Mouse (Mus musculus): ENCODE measurements around the gene Lce1b. TPM values are rescaled to one million over a fixed set of nuclear protein-coding genes. Genes with fewer than 3 reads are reported as not detected.

The Lce1b gene
- polyA plus RNA-seq (2015; fragmentation: Nextera tagmentation; extraction: Ambion mirVana) = 4.4 TPM in 1 of 2 replicates, not detected in the other

DNA sequence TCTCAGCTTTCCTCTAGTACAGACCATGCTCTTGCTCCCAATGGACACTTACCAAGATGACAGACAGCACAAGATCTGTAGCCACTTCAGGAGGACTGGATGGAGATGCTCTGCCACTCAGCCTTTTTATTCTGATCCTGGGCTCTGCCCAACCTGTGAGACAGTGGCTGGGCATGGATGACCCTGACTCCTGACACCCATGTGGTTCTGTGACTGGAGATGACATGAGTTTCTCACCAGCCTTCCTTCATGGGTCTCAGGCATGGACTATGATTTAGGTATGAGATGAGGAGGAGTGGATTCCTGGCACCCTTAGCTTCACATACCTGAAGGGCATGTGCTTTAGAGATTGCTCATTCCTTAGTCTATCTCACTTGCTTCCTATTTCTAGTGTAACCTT is at the start of gene Lce1b:
Gene Lce1b (minus strand): TSS at position 101 of the 400 bp plus-strand sequence.

DNA sequence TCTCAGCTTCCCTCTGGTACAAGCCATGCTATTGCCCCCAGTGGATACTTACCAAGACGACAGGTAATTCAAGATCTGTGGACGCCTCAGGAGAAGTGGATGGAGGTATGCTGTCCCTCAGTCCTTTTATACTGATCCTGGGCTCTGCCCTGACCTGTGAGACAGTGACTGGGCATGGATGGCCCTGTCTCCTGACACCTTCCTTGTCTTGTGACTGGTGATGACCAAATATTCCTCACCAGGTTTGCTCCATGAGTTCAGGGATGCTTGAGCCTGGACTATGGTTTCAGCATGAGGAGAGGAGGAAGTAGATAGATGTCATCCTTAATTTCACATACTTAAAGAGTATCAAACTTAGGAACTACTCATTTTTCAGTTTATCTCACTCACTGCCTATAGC is 30.4 kb upstream of the Lce1b start, which contains the start of gene Lce1d:
Gene Lce1d (minus strand): TSS at position 101 of the 400 bp plus-strand sequence.

DNA sequence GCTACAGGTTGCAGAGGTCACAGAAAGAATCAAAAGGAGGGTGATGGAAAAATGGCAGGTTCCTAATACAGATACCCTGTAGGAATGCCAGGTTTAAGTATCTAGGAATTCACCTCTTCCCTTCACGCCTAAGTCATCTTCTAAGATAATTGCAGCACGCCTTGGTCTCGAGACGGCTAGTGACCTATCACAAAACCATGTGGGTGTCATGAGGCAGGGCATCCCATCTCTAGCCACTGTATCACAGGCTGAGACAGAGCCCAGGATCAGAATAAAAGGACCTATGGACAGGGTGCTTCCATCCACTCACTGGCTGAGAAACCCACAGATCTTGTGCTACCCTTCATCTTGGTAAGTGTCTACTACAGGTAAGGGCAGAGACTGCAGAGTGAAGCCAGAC is 22.2 kb upstream of the Lce1b start, which contains the start of gene Lce1c:
Gene Lce1c (plus strand): TSS at position 301 of the 400 bp plus-strand sequence.

GRCm38 (mm10) chr3:92670215-92670614 is 13.5 kb upstream of the Lce1b start, which contains the start of gene Lce1a2:
TSS of gene Lce1a2 (minus strand) at chr3:92670315.

GRCm38 (mm10) chr3:92648207-92648606 is 8.5 kb downstream of the Lce1b start, which contains the start of gene Lce1a1:
TSS of gene Lce1a1 (minus strand) at chr3:92648307.

DNA sequence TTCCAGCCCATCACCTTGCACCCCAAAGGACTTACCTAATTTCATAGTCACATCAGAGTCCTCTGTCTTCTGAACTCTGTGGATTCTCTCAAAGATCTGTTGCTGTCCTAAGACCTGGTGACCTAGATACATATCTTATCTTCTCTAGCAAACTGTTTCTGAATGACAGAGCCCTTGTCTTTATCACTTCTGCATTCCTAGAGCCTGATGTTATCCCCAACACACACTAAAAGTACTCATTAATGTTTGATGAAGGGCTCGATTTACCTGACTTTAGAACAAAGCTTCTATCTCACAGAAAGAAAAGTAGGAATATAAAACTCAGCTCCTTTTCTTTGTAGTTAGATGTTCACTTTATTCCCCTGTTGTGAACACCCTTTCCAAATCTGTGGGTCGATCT is 35.2 kb downstream of the Lce1b start, which contains the start of gene Lce6a:
Gene Lce6a (minus strand): TSS at position 101 of the 400 bp plus-strand sequence.

DNA sequence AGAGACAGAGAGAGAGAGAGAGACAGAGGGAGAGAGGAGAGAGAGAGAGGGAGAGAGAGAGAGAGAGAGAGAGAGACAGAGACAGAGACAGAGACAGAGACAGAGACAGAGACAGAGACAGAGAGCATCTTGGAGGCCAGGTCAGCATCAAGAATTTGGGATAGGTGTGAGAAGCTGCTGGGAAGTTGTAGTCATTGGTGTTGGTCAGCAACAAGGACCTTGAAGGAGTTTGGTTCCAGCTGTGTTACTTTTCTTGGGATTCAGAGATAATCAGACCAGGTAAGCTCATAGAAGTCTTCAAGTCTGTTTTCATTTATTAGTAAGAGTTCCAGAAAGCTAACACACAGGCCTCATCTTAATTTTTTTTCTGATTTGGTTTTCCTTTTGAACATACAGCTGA is 49.3 kb downstream of the Lce1b start, which contains the start of gene 2210017I01Rik:
Gene 2210017I01Rik (minus strand): TSS at position 101 of the 400 bp plus-strand sequence.

Other genes with a start within 250 kb of the Lce1b start
- gene Sprr2i, start 248.9 kb downstream of the Lce1b start, polyA plus RNA-seq (2015; fragmentation: Nextera tagmentation; extraction: Ambion mirVana) = not detected in 2 replicates
- gene Sprr2j-ps, start 238.8 kb downstream of the Lce1b start, polyA plus RNA-seq (2015; fragmentation: Nextera tagmentation; extraction: Ambion mirVana) = not detected in 2 replicates
- gene Gm9774, start 227.5 kb downstream of the Lce1b start, polyA plus RNA-seq (2015; fragmentation: Nextera tagmentation; extraction: Ambion mirVana) = 8.4 and 11.3 TPM in 2 replicates
- gene Sprr2k, start 224.3 kb downstream of the Lce1b start, polyA plus RNA-seq (2015; fragmentation: Nextera tagmentation; extraction: Ambion mirVana) = not detected in 2 replicates
- gene Sprr1b, start 218.1 kb downstream of the Lce1b start, polyA plus RNA-seq (2015; fragmentation: Nextera tagmentation; extraction: Ambion mirVana) = 2.6 TPM in 1 of 2 replicates, not detected in the other
- not detected in 2 replicates for gene Sprr3, start 198.2 kb downstream of the Lce1b start, polyA plus RNA-seq (2015; fragmentation: Nextera tagmentation; extraction: Ambion mirVana)
- gene Sprr1a, start 171.0 kb downstream of the Lce1b start, polyA plus RNA-seq (2015; fragmentation: Nextera tagmentation; extraction: Ambion mirVana) = not detected in 2 replicates
- gene Sprr4, start 156.4 kb downstream of the Lce1b start, polyA plus RNA-seq (2015; fragmentation: Nextera tagmentation; extraction: Ambion mirVana) = not detected in 2 replicates
- not detected in 2 replicates for gene 2310046K23Rik, start 122.4 kb downstream of the Lce1b start, polyA plus RNA-seq (2015; fragmentation: Nextera tagmentation; extraction: Ambion mirVana)
- 4.4 TPM in 1 of 2 replicates, not detected in the other for gene Ivl, start 83.2 kb downstream of the Lce1b start, polyA plus RNA-seq (2015; fragmentation: Nextera tagmentation; extraction: Ambion mirVana)
- not detected in 2 replicates for gene Smcp, start 67.9 kb downstream of the Lce1b start, polyA plus RNA-seq (2015; fragmentation: Nextera tagmentation; extraction: Ambion mirVana)
- gene 2210017I01Rik, start 49.4 kb downstream of the Lce1b start, polyA plus RNA-seq (2015; fragmentation: Nextera tagmentation; extraction: Ambion mirVana) = not detected in 2 replicates
- 3.9 TPM in 1 of 2 replicates, not detected in the other for gene Lce6a, start 35.3 kb downstream of the Lce1b start, polyA plus RNA-seq (2015; fragmentation: Nextera tagmentation; extraction: Ambion mirVana)
- gene Lce1a1, start 8.6 kb downstream of the Lce1b start, polyA plus RNA-seq (2015; fragmentation: Nextera tagmentation; extraction: Ambion mirVana) = 10.0 TPM in 1 of 2 replicates, not detected in the other
- 22.2 TPM in 1 of 2 replicates, not detected in the other for gene Lce1a2, start 13.4 kb upstream of the Lce1b start, polyA plus RNA-seq (2015; fragmentation: Nextera tagmentation; extraction: Ambion mirVana)
- 19.1 TPM in 1 of 2 replicates, not detected in the other for gene Lce1c, start 22.3 kb upstream of the Lce1b start, polyA plus RNA-seq (2015; fragmentation: Nextera tagmentation; extraction: Ambion mirVana)
- gene Lce1d, start 30.3 kb upstream of the Lce1b start, polyA plus RNA-seq (2015; fragmentation: Nextera tagmentation; extraction: Ambion mirVana) = 4.5 TPM in 1 of 2 replicates, not detected in the other
- gene Lce1e, start 52.1 kb upstream of the Lce1b start, polyA plus RNA-seq (2015; fragmentation: Nextera tagmentation; extraction: Ambion mirVana) = 9.5 TPM in 1 of 2 replicates, not detected in the other
- gene Lce1f, start 63.4 kb upstream of the Lce1b start, polyA plus RNA-seq (2015; fragmentation: Nextera tagmentation; extraction: Ambion mirVana) = 9.6 TPM in 1 of 2 replicates, not detected in the other
- gene Gm38119, start 82.2 kb upstream of the Lce1b start, polyA plus RNA-seq (2015; fragmentation: Nextera tagmentation; extraction: Ambion mirVana) = not detected in 2 replicates
- gene Lce1g, start 95.4 kb upstream of the Lce1b start, polyA plus RNA-seq (2015; fragmentation: Nextera tagmentation; extraction: Ambion mirVana) = 5.5 TPM in 1 of 2 replicates, not detected in the other
- 5.9 TPM in 1 of 2 replicates, not detected in the other for gene Lce1h, start 108.1 kb upstream of the Lce1b start, polyA plus RNA-seq (2015; fragmentation: Nextera tagmentation; extraction: Ambion mirVana)
- gene Lce1i, start 122.0 kb upstream of the Lce1b start, polyA plus RNA-seq (2015; fragmentation: Nextera tagmentation; extraction: Ambion mirVana) = 12.5 TPM in 1 of 2 replicates, not detected in the other
- 3.5 TPM in 1 of 2 replicates, not detected in the other for gene Lce1j, start 133.6 kb upstream of the Lce1b start, polyA plus RNA-seq (2015; fragmentation: Nextera tagmentation; extraction: Ambion mirVana)
- gene Lce1k, start 151.0 kb upstream of the Lce1b start, polyA plus RNA-seq (2015; fragmentation: Nextera tagmentation; extraction: Ambion mirVana) = 2.4 TPM in 1 of 2 replicates, not detected in the other
- gene Kprp, start 170.3 kb upstream of the Lce1b start, polyA plus RNA-seq (2015; fragmentation: Nextera tagmentation; extraction: Ambion mirVana) = 3.5 TPM in 1 of 2 replicates, not detected in the other
- gene Lce1l, start 194.4 kb upstream of the Lce1b start, polyA plus RNA-seq (2015; fragmentation: Nextera tagmentation; extraction: Ambion mirVana) = 8.8 TPM in 1 of 2 replicates, not detected in the other
- gene 2310050C09Rik, start 213.3 kb upstream of the Lce1b start, polyA plus RNA-seq (2015; fragmentation: Nextera tagmentation; extraction: Ambion mirVana) = 8.3 TPM in 1 of 2 replicates, not detected in the other